Mouse (Mus musculus) midbrain, embryonic 13.5 days (tissue): ENCODE measurements at regions not wholly inside any gene's neighbourhood (a gene's known extent, or its start where the extent isn't known, plus 50 kb on each side); places are given as distances from the start of the nearest gene placed in this dataset.

ENCODE experiments used
- ATAC-seq: fragments of 200-750 bp; cut with Nextera tagmentation; 2 replicates; pipeline ENCODE4 v1.8.0; 2017; ENCODE audit warnings: mild to moderate bottlenecking, moderate TSS enrichment, moderate library complexity
- H3K27ac ChIP-seq: fragments of 300-500 bp; sonication (generic); 2 replicates; pipeline ENCODE4 v1.5.1; 2015; ENCODE audit warnings: inconsistent platforms, mild to moderate bottlenecking, moderate library complexity
- H3K27me3 ChIP-seq: fragments of 300-500 bp; sonication (generic); 2 replicates; pipeline ENCODE4 v1.6.1; 2015; ENCODE audit warnings: mild to moderate bottlenecking, inconsistent platforms
- H3K36me3 ChIP-seq: fragments of 300-500 bp; sonication (generic); 2 replicates; pipeline ENCODE4 v1.6.1; 2015; ENCODE audit warnings: mild to moderate bottlenecking, inconsistent platforms
- H3K4me1 ChIP-seq: fragments of 300-500 bp; sonication (generic); replicated peaks from 2 replicates; pipeline ENCODE4 v1.6.1; 2015; ENCODE audit warnings: inconsistent platforms
- H3K4me2 ChIP-seq: fragments of 300-500 bp; sonication (generic); replicated peaks from 2 replicates; pipeline ENCODE4 v1.6.1; 2015; ENCODE audit warnings: moderate library complexity, mild to moderate bottlenecking, inconsistent platforms
- H3K4me3 ChIP-seq: fragments of 300-500 bp; sonication (generic); replicated peaks from 2 replicates; pipeline ENCODE4 v1.5.1; 2015; ENCODE audit warnings: mild to moderate bottlenecking, inconsistent platforms
- H3K9ac ChIP-seq: fragments of 300-500 bp; sonication (generic); replicated peaks from 2 replicates; pipeline ENCODE4 v1.6.1; 2015; ENCODE audit warnings: mild to moderate bottlenecking, inconsistent platforms
- H3K9me3 ChIP-seq: fragments of 300-500 bp; sonication (generic); 2 replicates; pipeline ENCODE4 v1.6.1; 2016; ENCODE audit warnings: mild to moderate bottlenecking, inconsistent platforms
- WGBS: fragments of 180-500 bp; shearing (Covaris S2); methylation state at CpG from one replicate; pipeline ENCODE4 v1.1.7; 2015; 5-methylcytosine and 5-hydroxymethylcytosine counted together

DNA sequence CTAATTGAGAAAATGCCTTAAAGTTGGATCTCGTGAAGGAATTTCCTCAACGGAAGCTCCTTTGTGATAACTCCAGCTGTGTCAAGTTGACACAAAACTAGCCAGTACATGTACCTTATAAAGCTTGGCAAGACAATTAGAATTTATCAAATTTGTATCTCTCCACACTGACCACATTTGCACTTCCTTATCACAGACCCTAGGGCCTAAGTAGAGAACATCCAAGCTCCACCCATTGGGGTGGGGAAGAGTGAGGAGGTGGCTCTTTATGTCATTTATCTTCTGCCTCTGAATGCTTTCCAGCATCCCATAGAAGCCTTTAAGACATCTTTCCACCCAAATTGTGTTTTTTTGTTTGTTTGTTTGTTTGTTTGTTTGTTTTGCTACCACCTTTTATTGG is 146.8 kb downstream of the Cd55b start:
- H3K4me2 ChIP-seq, result no peak overlapping the region
- no peaks in the 10 kb centered on the region for H3K4me1 ChIP-seq
- no peak overlapping the region for H3K9ac ChIP-seq
- 86% methylated on average over 2 of the region's 2 CpGs for WGBS
- no peak for ATAC-seq
- H3K36me3 ChIP-seq, result no peaks in the 10 kb centered on the region
- no peak overlapping the region for H3K27ac ChIP-seq
- no peaks in the 10 kb centered on the region for H3K27me3 ChIP-seq
- no peak overlapping the region for H3K4me3 ChIP-seq
- peaks cover 10% of the 10 kb centered on the region; the same call in 1 of the 2 replicates for H3K9me3 ChIP-seq

DNA sequence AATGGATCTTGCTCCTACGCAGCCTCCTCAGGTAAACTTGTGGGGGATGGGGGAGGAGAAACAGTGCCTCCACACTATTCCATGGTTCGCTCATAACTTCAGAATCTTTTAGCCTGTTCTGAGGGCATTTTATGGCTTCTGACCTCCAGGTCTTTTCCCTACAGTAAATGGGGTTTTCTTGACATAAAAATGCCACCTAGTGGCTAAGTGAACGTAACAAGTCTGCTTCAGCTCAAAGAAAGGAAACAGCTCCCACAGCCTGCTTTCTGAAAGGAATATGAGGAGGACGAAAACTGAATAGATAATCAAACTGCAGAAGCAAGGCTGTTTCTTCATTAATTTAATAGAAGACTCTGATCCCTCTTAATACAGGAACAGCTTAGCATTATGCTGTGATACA is 148.3 kb downstream of the Cd55b start:
- Histone ChIP-seq H3K27me3 (no peaks in the 10 kb centered on the region), H3K9me3 (peaks cover 6% of the 10 kb centered on the region; the same call in 1 of the 2 replicates), H3K4me1 (no peaks in the 10 kb centered on the region), H3K9ac (no peak overlapping the region), H3K4me2 (no peak overlapping the region), H3K36me3 (no peaks in the 10 kb centered on the region), H3K4me3 (no peak overlapping the region), H3K27ac (no peak overlapping the region)
- 59% methylated on average over 4 of the region's 4 CpGs for WGBS
- no peak for ATAC-seq

DNA sequence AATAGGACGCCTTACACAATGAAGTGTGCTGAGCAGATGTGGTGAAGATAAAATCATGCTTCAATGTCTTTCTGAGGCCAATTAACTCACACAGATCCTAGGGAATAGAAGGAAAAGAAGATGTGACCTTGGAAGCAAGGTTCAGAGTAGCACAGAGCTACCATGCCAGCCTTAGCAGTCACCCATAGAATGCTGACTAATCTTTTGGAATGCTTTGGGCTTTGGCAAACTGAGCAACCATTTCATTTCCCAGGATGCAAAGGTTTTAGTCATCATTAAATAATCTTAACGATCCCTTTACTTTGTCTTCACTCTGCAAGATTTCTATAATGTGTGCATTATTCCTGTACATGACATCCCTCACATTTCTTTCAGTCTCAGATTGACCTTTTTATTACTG is 152.4 kb downstream of the Cd55b start:
- WGBS, result 86% methylated on average over 2 of the region's 2 CpGs
- H3K9ac ChIP-seq, result no peak overlapping the region
- no peak overlapping the region for H3K4me3 ChIP-seq
- no peaks in the 10 kb centered on the region for H3K36me3 ChIP-seq
- H3K4me1 ChIP-seq, result 0 out of 2 replicates have a peak, but pooled peaks cover 3% of the 10 kb centered on the region
- no peak for ATAC-seq
- H3K27me3 ChIP-seq, result no peaks in the 10 kb centered on the region
- no peak overlapping the region for H3K4me2 ChIP-seq
- no peak overlapping the region for H3K27ac ChIP-seq
- no peaks in the 10 kb centered on the region for H3K9me3 ChIP-seq
